Mouse (Mus musculus) 3T3-L1 (cell line): ENCODE measurements around the gene A930018P22Rik.

Source experiments
- DNase-seq: peaks from one replicate; pipeline ENCODE4 v3.0.0-alpha.2; 2015; ENCODE audit warnings: low read depth, low spot score

The A930018P22Rik gene

GRCm38 (mm10) chr2:104157831-104158230, 35.3 kb downstream of the A930018P22Rik start:
- no peak for DNase-seq

DNA sequence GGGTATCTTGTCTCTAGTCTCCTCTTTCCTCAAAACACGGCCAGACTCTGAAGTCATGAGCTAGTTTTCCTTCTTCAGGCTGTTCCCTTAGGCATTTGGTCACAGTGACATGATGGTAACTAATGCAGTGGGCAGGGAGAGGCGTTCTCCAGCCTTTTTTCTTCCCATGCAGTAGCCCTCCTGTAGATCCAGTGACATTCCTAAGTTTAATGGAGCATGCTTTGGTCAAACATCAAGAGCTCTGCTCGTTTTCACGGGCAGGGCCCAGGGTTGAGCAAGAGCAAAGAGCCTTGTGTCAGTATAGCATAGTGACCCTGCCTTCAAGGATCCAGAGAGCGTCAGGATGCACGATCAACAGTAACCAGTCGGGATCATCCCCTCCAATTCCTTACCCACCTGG, 40.8 kb downstream of the A930018P22Rik start:
- DNase-seq: no peak

GRCm38 (mm10) chr2:104163978-104164487, 41.5 kb downstream of the A930018P22Rik start:
- no peak for DNase-seq

DNA sequence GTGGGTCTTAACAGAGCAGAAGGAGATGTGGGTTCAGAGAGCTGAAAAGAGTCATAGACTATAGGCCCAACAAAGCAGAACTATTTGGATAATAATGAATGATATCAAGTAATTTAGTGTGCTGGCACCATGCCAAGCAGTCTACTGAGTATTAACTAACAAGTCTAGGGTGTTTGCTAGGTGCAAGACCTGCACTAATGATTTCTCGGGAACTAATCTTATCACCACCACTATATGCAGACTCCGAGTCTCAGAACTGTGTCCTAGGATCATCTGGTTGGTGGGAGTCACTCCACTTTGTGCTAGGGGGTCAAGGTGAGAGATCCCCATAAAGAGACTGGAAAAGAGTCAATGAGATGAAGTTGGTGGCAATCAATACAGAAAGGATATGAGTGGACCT, 43.1 kb downstream of the A930018P22Rik start:
- no peak for DNase-seq

- no peak for DNase-seq
Measured at GRCm38 (mm10) chr2:104167765-104168164, 45.2 kb downstream of the A930018P22Rik start.

DNA sequence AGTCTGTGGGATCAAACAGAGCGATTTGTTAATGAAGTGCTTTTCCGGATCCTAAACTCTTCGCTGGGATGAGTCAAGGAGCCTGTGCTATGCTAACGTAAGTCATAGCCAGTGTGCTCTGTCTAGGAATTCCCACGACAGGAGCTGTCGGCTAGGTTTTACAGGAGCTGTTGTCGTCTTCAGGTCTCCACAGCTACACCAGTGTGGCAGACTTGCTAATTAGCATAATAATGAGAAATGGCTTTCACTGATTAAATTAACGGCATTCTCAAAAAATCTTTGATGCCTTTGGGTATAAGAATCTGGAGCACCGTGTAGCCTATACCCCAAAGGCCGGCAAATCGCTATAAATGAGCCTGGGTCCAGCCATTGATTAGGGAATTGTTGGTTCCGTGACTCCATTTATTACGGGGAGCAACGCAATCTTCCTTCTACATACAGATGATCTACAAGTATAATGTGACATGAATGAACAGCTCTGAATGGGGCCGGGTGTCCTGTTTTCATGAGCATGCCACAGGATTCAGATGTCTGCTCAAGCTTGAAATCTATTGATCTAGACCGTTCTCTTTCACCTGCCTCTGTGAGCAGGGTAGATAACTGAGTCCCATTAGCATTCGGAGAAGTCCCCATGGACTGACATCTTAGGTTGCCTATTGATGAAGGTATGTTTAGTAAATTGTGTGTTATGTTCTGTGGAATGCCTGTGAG, 45.8 kb downstream of the A930018P22Rik start:
- no peak for DNase-seq

DNA sequence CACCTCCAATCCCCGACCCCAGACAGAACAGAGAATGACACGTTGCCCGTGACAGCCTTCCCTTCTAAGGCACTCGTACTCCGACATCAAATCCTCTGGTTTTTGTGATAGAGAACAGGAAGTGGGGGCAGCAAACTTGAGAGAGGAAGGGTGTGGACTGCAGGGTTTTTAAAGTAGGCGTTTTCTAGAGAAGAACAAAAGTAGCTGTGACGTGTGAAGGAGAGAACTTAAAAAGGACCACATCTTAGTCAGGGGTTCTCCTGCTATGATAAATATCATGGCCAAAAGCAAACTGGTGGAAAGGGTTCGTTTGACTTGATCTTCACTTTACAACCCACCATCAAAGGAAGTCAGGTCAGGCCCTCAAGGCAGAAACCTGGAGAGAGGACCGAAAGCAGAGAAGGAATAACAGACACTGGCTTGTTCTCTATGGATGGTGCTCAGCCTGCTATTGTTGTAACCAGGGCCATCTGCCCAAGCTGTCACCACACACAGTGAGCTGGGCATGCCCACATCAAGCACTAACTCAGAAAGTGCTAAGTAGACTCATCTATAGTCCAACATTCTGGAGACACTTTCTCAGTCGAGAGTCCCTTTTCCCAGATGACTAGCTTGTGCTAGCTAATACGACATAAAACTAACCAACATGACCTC, 50.3 kb downstream of the A930018P22Rik start:
- no peak for DNase-seq

DNA sequence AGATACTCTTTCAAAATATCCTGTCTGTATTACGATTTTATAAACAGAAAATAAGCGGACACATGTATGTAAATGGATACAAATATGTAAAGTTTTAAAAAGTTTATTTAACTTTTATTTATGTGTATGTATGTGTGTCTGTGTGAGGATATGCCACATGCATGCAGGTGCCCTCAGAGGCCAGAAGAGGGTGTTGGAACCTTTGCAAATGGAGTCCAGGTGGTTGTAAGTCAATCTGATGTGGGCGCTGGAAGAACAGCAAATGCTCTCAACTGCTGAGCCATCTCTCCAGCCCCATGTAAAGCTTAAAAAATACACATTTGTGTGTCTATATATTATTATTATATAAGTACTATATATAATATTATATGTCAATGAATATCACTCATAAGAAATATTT, 50.9 kb downstream of the A930018P22Rik start:
- DNase-seq: no peak
